Mouse (Mus musculus) forebrain, embryonic 10.5 days (tissue): ENCODE results near the gene Gm8897. TPM values are rescaled to one million over a fixed set of nuclear protein-coding genes. Genes with fewer than 3 reads are reported as not detected.
"Not testable (repeated sequence)": the region's sequence is repeated elsewhere in the genome, so short reads cannot be mapped to it uniquely, and the experiment has no call there.

Source experiments
- DNase-seq: peaks from one replicate; pipeline ENCODE4 v3.0.0-alpha.2; 2017; ENCODE audit warnings: low spot score; ENCODE audit errors: extremely low spot score
- H3K27ac ChIP-seq: fragments of 300-500 bp; sonication (generic); 2 replicates; pipeline ENCODE4 v1.5.1; 2016; ENCODE audit warnings: mild to moderate bottlenecking
- H3K27me3 ChIP-seq: fragments of 300-500 bp; sonication (generic); 2 replicates; pipeline ENCODE4 v1.6.1; 2016; ENCODE audit warnings: mild to moderate bottlenecking; ENCODE audit not compliant: poor library complexity, severe bottlenecking
- H3K36me3 ChIP-seq: fragments of 300-500 bp; sonication (generic); replicated peaks from 2 replicates; pipeline ENCODE4 v1.6.1; 2016; ENCODE audit warnings: mild to moderate bottlenecking, moderate library complexity
- H3K4me1 ChIP-seq: fragments of 300-500 bp; sonication (generic); 2 replicates; pipeline ENCODE4 v1.6.1; 2016
- H3K4me3 ChIP-seq: fragments of 300-500 bp; sonication (generic); 2 replicates; pipeline ENCODE4 v1.5.1; 2016; ENCODE audit warnings: mild to moderate bottlenecking, moderate library complexity
- H3K9me3 ChIP-seq: fragments of 300-500 bp; sonication (generic); 2 replicates; pipeline ENCODE4 v1.6.1; 2016; ENCODE audit warnings: mild to moderate bottlenecking, moderate library complexity
- WGBS: fragments of 180-500 bp; shearing (Covaris S2); methylation state at CpG from one replicate; pipeline ENCODE4 v1.1.7; 2016; 5-methylcytosine and 5-hydroxymethylcytosine counted together
- polyA plus RNA-seq: library from polyadenylated mRNA; unstranded; fragments of >200 nt; fragmentation: Nextera tagmentation; extraction: Ambion mirVana; gene quantifications from 2 replicates; pipeline ENCODE4 v1.2.1, GENCODE M21; 2016

Gm8897 gene
- not detected in 2 replicates for polyA plus RNA-seq

GRCm38 (mm10) chr5:11416118-11416517 is at the start of gene Gm8897:
TSS of gene Gm8897 (plus strand) at chr5:11416418.
- not testable (repeated sequence) for H3K36me3 ChIP-seq, H3K9me3 ChIP-seq, H3K27me3 ChIP-seq, DNase-seq, H3K4me3 ChIP-seq, H3K4me1 ChIP-seq, H3K27ac ChIP-seq
- 79% methylated on average over 2 of the region's 2 CpGs for WGBS

- not testable (repeated sequence) for H3K27me3 ChIP-seq, H3K4me1 ChIP-seq, H3K36me3 ChIP-seq, DNase-seq, H3K4me3 ChIP-seq, H3K9me3 ChIP-seq, H3K27ac ChIP-seq
- WGBS, result 85% methylated on average over 1 of the region's 1 CpGs
Observed at GRCm38 (mm10) chr5:11416691-11417090, 473 bp downstream of the Gm8897 start.

Other genes starting within 250 kb of the Gm8897 start
- gene Gm5861, start 233.3 kb upstream of the Gm8897 start, polyA plus RNA-seq, result not detected in 2 replicates
- gene Gm8890, start 160.4 kb upstream of the Gm8897 start, polyA plus RNA-seq, result not detected in 2 replicates
- gene Speer1, start 74.9 kb upstream of the Gm8897 start, polyA plus RNA-seq, result not detected in 2 replicates
- gene Gm8906, start 86.3 kb downstream of the Gm8897 start, polyA plus RNA-seq, result not detected in 2 replicates
- not detected in 2 replicates for gene Gm6460, start 178.5 kb downstream of the Gm8897 start, polyA plus RNA-seq